Mouse (Mus musculus): ENCODE measurements around the gene Sez6l2. TPM values are rescaled to one million over a fixed set of nuclear protein-coding genes. Genes with fewer than 3 reads are reported as not detected.

Gene Sez6l2
- polyA plus RNA-seq, 1 experiment from 2014 or later: 1.9 TPM

- Histone ChIP-seq H3K27me3 (ENCODE audit: control insufficient read depth, insufficient read depth, low read length) (no peaks in the 10 kb centered on the region), H3K4me2 (ENCODE audit: low read depth, low read length) (peak within 1 kb of the TSS; percentile 72), H3K9ac (ENCODE audit: low read length) (peak within 1 kb of the TSS; percentile 88), H3K36me3 (ENCODE audit: control insufficient read depth, insufficient read depth, low read length) (no peaks in the 10 kb centered on the region), H3K9me3 (replicated peaks; ENCODE audit: control insufficient read depth, low read length) (no peaks in the 10 kb centered on the region), H3K4me1 (ENCODE audit: control insufficient read depth, insufficient read depth, low read length) (peaks cover 8% of the 10 kb centered on the region; the same call in 1 of the 2 replicates), H3K27ac (ENCODE audit: low read length) (peak within 1 kb of the TSS; percentile 67), H3K4me3 (replicated peaks; ENCODE audit: low read length) (peak within 1 kb of the TSS; percentile 90)
- peak; percentile 96 for ATAC-seq (ENCODE audit: insufficient read depth, low FRiP score)
- WGBS: 2% methylated on average over 56 of the region's 56 CpGs
These were observed 21.9 kb upstream of the Sez6l2 start, which contains the start of gene Kctd13 for GRCm38 (mm10) chr7:126928384-126929037. Gene Kctd13, plus strand, starts transcription at chr7:126928879.

GRCm38 (mm10) chr7:126929046-126929445, 21.3 kb upstream of the Sez6l2 start:
- Histone ChIP-seq H3K27me3 (ENCODE audit: control insufficient read depth, insufficient read depth, low read length) (no peaks in the 10 kb centered on the region), H3K9me3 (replicated peaks; ENCODE audit: control insufficient read depth, low read length) (no peaks in the 10 kb centered on the region), H3K4me3 (replicated peaks; ENCODE audit: low read length) (peak overlapping the region; percentile 90), H3K36me3 (ENCODE audit: control insufficient read depth, insufficient read depth, low read length) (no peaks in the 10 kb centered on the region), H3K27ac (ENCODE audit: low read length) (peak overlapping the region; percentile 67), H3K4me2 (ENCODE audit: low read depth, low read length) (peak overlapping the region; percentile 72), H3K9ac (ENCODE audit: low read length) (peak overlapping the region; percentile 88), H3K4me1 (ENCODE audit: control insufficient read depth, insufficient read depth, low read length) (peaks cover 8% of the 10 kb centered on the region; the same call in 1 of the 2 replicates)
- WGBS: 0% methylated on average over 26 of the region's 27 CpGs
- no peak for ATAC-seq (ENCODE audit: insufficient read depth, low FRiP score)

GRCm38 (mm10) chr7:126932652-126933051, 17.7 kb upstream of the Sez6l2 start:
- H3K4me2 ChIP-seq (ENCODE audit: low read depth, low read length): no peak overlapping the region
- H3K27ac ChIP-seq (ENCODE audit: low read length): no peak overlapping the region
- no peak for ATAC-seq (ENCODE audit: insufficient read depth, low FRiP score)
- no peaks in the 10 kb centered on the region for H3K9me3 ChIP-seq (replicated peaks; ENCODE audit: control insufficient read depth, low read length)
- H3K4me1 ChIP-seq (ENCODE audit: control insufficient read depth, insufficient read depth, low read length): peaks cover 8% of the 10 kb centered on the region; the same call in 1 of the 2 replicates
- no peaks in the 10 kb centered on the region for H3K27me3 ChIP-seq (ENCODE audit: control insufficient read depth, insufficient read depth, low read length)
- H3K4me3 ChIP-seq (replicated peaks; ENCODE audit: low read length): no peak overlapping the region
- H3K36me3 ChIP-seq (ENCODE audit: control insufficient read depth, insufficient read depth, low read length): no peaks in the 10 kb centered on the region
- 92% methylated on average over 2 of the region's 2 CpGs for WGBS
- H3K9ac ChIP-seq (ENCODE audit: low read length): no peak overlapping the region

- ATAC-seq (ENCODE audit: insufficient read depth, low FRiP score): no peak
- WGBS: 49% methylated on average over 6 of the region's 6 CpGs
- Histone ChIP-seq H3K9me3 (replicated peaks; ENCODE audit: control insufficient read depth, low read length) (no peaks in the 10 kb centered on the region), H3K27me3 (ENCODE audit: control insufficient read depth, insufficient read depth, low read length) (no peaks in the 10 kb centered on the region), H3K4me2 (ENCODE audit: low read depth, low read length) (no peak overlapping the region), H3K4me3 (replicated peaks; ENCODE audit: low read length) (no peak overlapping the region), H3K27ac (ENCODE audit: low read length) (no peak overlapping the region), H3K36me3 (ENCODE audit: control insufficient read depth, insufficient read depth, low read length) (no peaks in the 10 kb centered on the region), H3K4me1 (ENCODE audit: control insufficient read depth, insufficient read depth, low read length) (no peaks in the 10 kb centered on the region), H3K9ac (ENCODE audit: low read length) (no peak overlapping the region)
These were observed 9.2 kb upstream of the Sez6l2 start for GRCm38 (mm10) chr7:126941171-126941570.

- no peaks in the 10 kb centered on the region for H3K4me1 ChIP-seq (ENCODE audit: control insufficient read depth, insufficient read depth, low read length)
- no peaks in the 10 kb centered on the region for H3K27me3 ChIP-seq (ENCODE audit: control insufficient read depth, insufficient read depth, low read length)
- H3K4me2 ChIP-seq (ENCODE audit: low read depth, low read length): no peak overlapping the region
- H3K9ac ChIP-seq (ENCODE audit: low read length): no peak overlapping the region
- no peak for ATAC-seq (ENCODE audit: insufficient read depth, low FRiP score)
- no peaks in the 10 kb centered on the region for H3K9me3 ChIP-seq (replicated peaks; ENCODE audit: control insufficient read depth, low read length)
- no peak overlapping the region for H3K27ac ChIP-seq (ENCODE audit: low read length)
- H3K4me3 ChIP-seq (replicated peaks; ENCODE audit: low read length): no peak overlapping the region
- WGBS: 85% methylated on average over 5 of the region's 5 CpGs
- H3K36me3 ChIP-seq (ENCODE audit: control insufficient read depth, insufficient read depth, low read length): no peaks in the 10 kb centered on the region
These were observed 8.6 kb upstream of the Sez6l2 start for GRCm38 (mm10) chr7:126941801-126942200.

GRCm38 (mm10) chr7:126946530-126946929, 3.8 kb upstream of the Sez6l2 start:
- Histone ChIP-seq H3K4me2 (ENCODE audit: low read depth, low read length) (no peak overlapping the region), H3K4me1 (ENCODE audit: control insufficient read depth, insufficient read depth, low read length) (peaks cover 7% of the 10 kb centered on the region; the same call in 1 of the 2 replicates), H3K27ac (ENCODE audit: low read length) (no peak overlapping the region), H3K9ac (ENCODE audit: low read length) (no peak overlapping the region), H3K36me3 (ENCODE audit: control insufficient read depth, insufficient read depth, low read length) (no peaks in the 10 kb centered on the region), H3K27me3 (ENCODE audit: control insufficient read depth, insufficient read depth, low read length) (peaks cover 17% of the 10 kb centered on the region), H3K9me3 (replicated peaks; ENCODE audit: control insufficient read depth, low read length) (no peaks in the 10 kb centered on the region), H3K4me3 (replicated peaks; ENCODE audit: low read length) (no peak overlapping the region)
- no peak for ATAC-seq (ENCODE audit: insufficient read depth, low FRiP score)
- WGBS: 43% methylated on average over 3 of the region's 3 CpGs

- Histone ChIP-seq H3K27me3 (ENCODE audit: control insufficient read depth, insufficient read depth, low read length) (peaks cover 19% of the 10 kb centered on the region), H3K27ac (ENCODE audit: low read length) (no peak overlapping the region), H3K9ac (ENCODE audit: low read length) (no peak overlapping the region), H3K4me3 (replicated peaks; ENCODE audit: low read length) (no peak overlapping the region), H3K36me3 (ENCODE audit: control insufficient read depth, insufficient read depth, low read length) (no peaks in the 10 kb centered on the region), H3K9me3 (replicated peaks; ENCODE audit: control insufficient read depth, low read length) (no peaks in the 10 kb centered on the region), H3K4me1 (ENCODE audit: control insufficient read depth, insufficient read depth, low read length) (peaks cover 7% of the 10 kb centered on the region; the same call in 1 of the 2 replicates), H3K4me2 (ENCODE audit: low read depth, low read length) (no peak overlapping the region)
- WGBS: 72% methylated on average over 10 of the region's 10 CpGs
- no peak for ATAC-seq (ENCODE audit: insufficient read depth, low FRiP score)
These were observed 1.7 kb upstream of the Sez6l2 start for GRCm38 (mm10) chr7:126948626-126949025.

- 0% methylated on average over 21 of the region's 21 CpGs for WGBS
- Histone ChIP-seq H3K4me2 (ENCODE audit: low read depth, low read length) (peak within 1 kb of the TSS; percentile 100), H3K27ac (ENCODE audit: low read length) (no peak within 1 kb of the TSS), H3K36me3 (ENCODE audit: control insufficient read depth, insufficient read depth, low read length) (no peaks in the 10 kb centered on the region), H3K9me3 (replicated peaks; ENCODE audit: control insufficient read depth, low read length) (no peaks in the 10 kb centered on the region), H3K27me3 (ENCODE audit: control insufficient read depth, insufficient read depth, low read length) (peaks cover 19% of the 10 kb centered on the region), H3K4me1 (ENCODE audit: control insufficient read depth, insufficient read depth, low read length) (peaks cover 7% of the 10 kb centered on the region; the same call in 1 of the 2 replicates), H3K9ac (ENCODE audit: low read length) (peak within 1 kb of the TSS; percentile 48; the same call in 1 of the 2 replicates), H3K4me3 (replicated peaks; ENCODE audit: low read length) (peak within 1 kb of the TSS; percentile 55)
- ATAC-seq (ENCODE audit: insufficient read depth, low FRiP score): no peak; the same call in 1 of the 2 replicates
These were observed 965 bp upstream of the Sez6l2 start, which contains the start of gene Asphd1 for GRCm38 (mm10) chr7:126949403-126949792. Gene Asphd1, minus strand, starts transcription at chr7:126949582.
